13 mouse cellular contexts compared by ENCODE assay signal in genomic region chr10:20194847-20195540, GRCm38 (mm10). TPM values are rescaled to one million over a fixed set of nuclear protein-coding genes. Genes with fewer than 3 reads are reported as not detected.
DNase-seq lines count a peak whose midpoint lies in the region; ATAC-seq and TF ChIP-seq lines count a peak whose summit lies in the region.
"Had no signal": no experiment of that assay in that cellular context is flagged by ENCODE, and none has a peak within 500 bp of the region (broad histone marks: within the 10 kb centered on the region; RNA-seq: fewer than 3 reads in every experiment).

No protein-coding gene starts in this region.

- H3K9ac ChIP-seq in kidney, embryonic 14.5 days (ENCODE audit: low read depth, low read length) = no peak overlapping the region
- H3K9ac ChIP-seq: forebrain, embryonic 15.5 days; limb, embryonic 15.5 days had no signal

- no peak overlapping the region for H3K4me3 ChIP-seq in kidney, embryonic 14.5 days (ENCODE audit: low read length)
- no peak overlapping the region for H3K4me3 ChIP-seq in cortical plate, adult 2 months (ENCODE audit: insufficient read depth, low read length)
- H3K4me3 ChIP-seq: forebrain, embryonic 15.5 days; limb, embryonic 15.5 days had no signal

- no peak overlapping the region; the same call in 1 of the 2 replicates for H3K27ac ChIP-seq in kidney, embryonic 14.5 days (ENCODE audit: low read depth, low read length)
- H3K27ac ChIP-seq in cortical plate, adult 2 months (ENCODE audit: insufficient read depth, low read length) = peak overlapping the region; percentile 39
- H3K27ac ChIP-seq: forebrain, embryonic 15.5 days; kidney, postnatal 0 days; limb, embryonic 15.5 days had no signal

- ATAC-seq in kidney, embryonic 14.5 days (ENCODE audit: low FRiP score, low TSS enrichment) = no peak
- ATAC-seq: forebrain, embryonic 15.5 days had no signal

- H3K4me1 ChIP-seq in kidney, embryonic 14.5 days (ENCODE audit: control insufficient read depth, insufficient read depth, low read length) = no peaks in the 10 kb centered on the region
- peaks cover 6% of the 10 kb centered on the region; the same call in 1 of the 2 replicates for H3K4me1 ChIP-seq in cortical plate, adult 2 months (ENCODE audit: control insufficient read depth, insufficient read depth, low read length)
- H3K4me1 ChIP-seq: forebrain, embryonic 15.5 days had no signal

- 42% methylated on average over 13 of the region's 13 CpGs for WGBS in kidney, embryonic 14.5 days

- H3K36me3 ChIP-seq in kidney, embryonic 14.5 days (ENCODE audit: control insufficient read depth, insufficient read depth, low read length) = no peaks in the 10 kb centered on the region
- H3K36me3 ChIP-seq: forebrain, embryonic 15.5 days; limb, embryonic 15.5 days had no signal

- DNase-seq in embryo, embryonic 11 days = peak; percentile 21
- DNase-seq in embryo, embryonic 9.5 days (ENCODE audit: extremely low spot score) = no peak
- peak; percentile 49 for DNase-seq in kidney, adult 9 months
- peak; percentile 46 for DNase-seq in ES-CJ7 (ENCODE audit: low read depth, low spot score)
- no peak for DNase-seq in thymus, adult 18-20 months
- no peak for DNase-seq in adrenal gland, postnatal 14 days
- DNase-seq: cerebellum, adult 11 months; lung, postnatal 36 days had no signal

- no peaks in the 10 kb centered on the region for H3K9me3 ChIP-seq in kidney, embryonic 14.5 days (ENCODE audit: control insufficient read depth, low read length)
- H3K9me3 ChIP-seq: forebrain, embryonic 15.5 days; limb, embryonic 15.5 days had no signal

- TF ChIP-seq POLR2A in cortical plate, adult 2 months (IDR thresholded peaks at IDR 0.05; ENCODE audit: extremely low read depth, insufficient read depth, low read length) = no peak

- no peak for TF ChIP-seq CTCF in cortical plate, adult 2 months (IDR thresholded peaks at IDR 0.05; ENCODE audit: extremely low read depth, insufficient read depth, low read length)

- no peak overlapping the region for H3K4me2 ChIP-seq in kidney, embryonic 14.5 days (replicated peaks; ENCODE audit: low read depth, low read length)
- H3K4me2 ChIP-seq: forebrain, embryonic 15.5 days; limb, embryonic 15.5 days had no signal

- no peaks in the 10 kb centered on the region for H3K27me3 ChIP-seq in kidney, embryonic 14.5 days (ENCODE audit: control insufficient read depth, insufficient read depth, low read length)
- H3K27me3 ChIP-seq: forebrain, embryonic 15.5 days; limb, embryonic 15.5 days had no signal

RNA-seq across cellular contexts. Expression of gene Map7, which starts 46.7 kb away (rescaled TPM):
- 12.6 and 19.6 TPM in 2 replicates for polyA plus RNA-seq in kidney, embryonic 14.5 days (2014; fragmentation: Nextera tagmentation; extraction: Ambion mirVana)
- polyA plus RNA-seq in cortical plate, adult 2 months (2012; rRNA removed) = 86.5 and 91.4 TPM in 2 replicates
- total RNA-seq in adrenal gland, postnatal 14 days (2021) = 16.5 and 19.0 TPM in 2 replicates

Comparison
In these comparisons a context has a peak if more than half of its experiments do, and no peak if none do; other contexts are left out.
1. DNase-seq: peak in embryo, embryonic 11 days (single experiment), kidney, adult 9 months (single experiment) and ES-CJ7 (single experiment); none in embryo, embryonic 9.5 days (single experiment), thymus, adult 18-20 months (0 of 2) and adrenal gland, postnatal 14 days (single experiment).